In genomic region chr2:37421903-37422302, GRCm38 (mm10) we compare ENCODE assay signal across 8 mouse cellular contexts. TPM values are rescaled to one million over a fixed set of nuclear protein-coding genes. Genes with fewer than 3 reads are reported as not detected.
A peak's percentile ranks its signal among the peaks of the same experiment; 100 is the strongest.
DNase-seq lines count a peak whose midpoint lies in the region; ATAC-seq and TF ChIP-seq lines count a peak whose summit lies in the region.

No protein-coding gene starts in this region.

- H3K4me3 ChIP-seq in lung, embryonic 15.5 days: peak overlapping the region; percentile 100
- peak overlapping the region; percentile 72 for H3K4me3 ChIP-seq in embryonic facial prominence, embryonic 15.5 days (replicated peaks)
- peak overlapping the region; percentile 100 for H3K4me3 ChIP-seq in intestine, postnatal 0 days (ENCODE audit: low read depth, low read length)
- H3K4me3 ChIP-seq in neural tube, embryonic 15.5 days (replicated peaks): peak overlapping the region; percentile 98

- 3% methylated on average over 3 of the region's 3 CpGs for whole genome bisulfite sequencing in lung, embryonic 15.5 days
- WGBS in embryonic facial prominence, embryonic 15.5 days: 4% methylated on average over 3 of the region's 3 CpGs
- 2% methylated on average over 3 of the region's 3 CpGs for WGBS in intestine, postnatal 0 days
- 10% methylated on average over 3 of the region's 3 CpGs for WGBS in neural tube, embryonic 15.5 days

- no peaks in the 10 kb centered on the region for H3K36me3 ChIP-seq in lung, embryonic 15.5 days
- H3K36me3 ChIP-seq in embryonic facial prominence, embryonic 15.5 days: no peaks in the 10 kb centered on the region; the same call in 1 of the 2 replicates
- no peaks in the 10 kb centered on the region for H3K36me3 ChIP-seq in intestine, postnatal 0 days (ENCODE audit: control insufficient read depth, insufficient read depth)
- H3K36me3 ChIP-seq in neural tube, embryonic 15.5 days: no peaks in the 10 kb centered on the region

- no peaks in the 10 kb centered on the region for H3K9me3 ChIP-seq in lung, embryonic 15.5 days
- H3K9me3 ChIP-seq in embryonic facial prominence, embryonic 15.5 days (replicated peaks): no peaks in the 10 kb centered on the region
- H3K9me3 ChIP-seq in intestine, postnatal 0 days (ENCODE audit: control insufficient read depth): no peaks in the 10 kb centered on the region
- H3K9me3 ChIP-seq in neural tube, embryonic 15.5 days (replicated peaks): no peaks in the 10 kb centered on the region

- peaks cover 11% of the 10 kb centered on the region for H3K4me1 ChIP-seq in lung, embryonic 15.5 days
- H3K4me1 ChIP-seq in embryonic facial prominence, embryonic 15.5 days: peaks cover 4% of the 10 kb centered on the region; the same call in 1 of the 2 replicates
- no peaks in the 10 kb centered on the region for H3K4me1 ChIP-seq in intestine, postnatal 0 days (replicated peaks; ENCODE audit: control insufficient read depth, insufficient read depth, low read length)
- peaks cover 17% of the 10 kb centered on the region for H3K4me1 ChIP-seq in neural tube, embryonic 15.5 days

- H3K4me2 ChIP-seq in lung, embryonic 15.5 days: peak overlapping the region; percentile 72
- peak overlapping the region; percentile 52 for H3K4me2 ChIP-seq in embryonic facial prominence, embryonic 15.5 days (replicated peaks)
- H3K4me2 ChIP-seq in intestine, postnatal 0 days (replicated peaks; ENCODE audit: low read depth): peak overlapping the region; percentile 77
- peak overlapping the region; percentile 74 for H3K4me2 ChIP-seq in neural tube, embryonic 15.5 days

- no peak for TF ChIP-seq CTCF in intestine, postnatal 0 days (IDR thresholded peaks at IDR 0.05; ENCODE audit: low read depth)

- no peaks in the 10 kb centered on the region for H3K27me3 ChIP-seq in lung, embryonic 15.5 days
- H3K27me3 ChIP-seq in embryonic facial prominence, embryonic 15.5 days: no peaks in the 10 kb centered on the region
- no peaks in the 10 kb centered on the region for H3K27me3 ChIP-seq in intestine, postnatal 0 days (replicated peaks; ENCODE audit: control insufficient read depth, insufficient read depth, low read length)
- H3K27me3 ChIP-seq in neural tube, embryonic 15.5 days (replicated peaks): no peaks in the 10 kb centered on the region

- DNase-seq in lung, postnatal 10 days: no peak
- no peak for DNase-seq in layer of hippocampus, adult 9-10 months (ENCODE audit: low spot score)
- DNase-seq in urinary bladder, postnatal 25 days (ENCODE audit: low spot score): no peak
- no peak for DNase-seq in gastrocnemius, adult 8-10 months (ENCODE audit: low spot score in 2 of 2)

- peak overlapping the region; percentile 97 for H3K27ac ChIP-seq in lung, embryonic 15.5 days
- H3K27ac ChIP-seq in embryonic facial prominence, embryonic 15.5 days (replicated peaks): peak overlapping the region; percentile 93
- H3K27ac ChIP-seq in intestine, postnatal 0 days (ENCODE audit: low read depth, low read length): peak overlapping the region; percentile 99
- peak overlapping the region; percentile 98 for H3K27ac ChIP-seq in neural tube, embryonic 15.5 days (replicated peaks)

- H3K9ac ChIP-seq in lung, embryonic 15.5 days: peak overlapping the region; percentile 99
- H3K9ac ChIP-seq in embryonic facial prominence, embryonic 15.5 days: peak overlapping the region; percentile 90
- peak overlapping the region; percentile 99 for H3K9ac ChIP-seq in intestine, postnatal 0 days (ENCODE audit: low read depth, low read length)
- H3K9ac ChIP-seq in neural tube, embryonic 15.5 days (replicated peaks): peak overlapping the region; percentile 100

- no peak for ATAC-seq in lung, embryonic 15.5 days (ENCODE audit: borderline replicate concordance, extremely low read depth, low FRiP score, low TSS enrichment)
- ATAC-seq in embryonic facial prominence, embryonic 15.5 days (ENCODE audit: insufficient number of reproducible peaks, low FRiP score, low TSS enrichment, low read depth): no peak
- no peak for ATAC-seq in intestine, postnatal 0 days
- ATAC-seq in neural tube, embryonic 15.5 days (ENCODE audit: low FRiP score): no peak

RNA-seq across cellular contexts. Expression of gene Rc3h2, which starts 0.8 kb away (rescaled TPM):
- 12.0 and 13.8 TPM in 2 replicates for polyA plus RNA-seq in lung, embryonic 15.5 days (2015; fragmentation: Nextera tagmentation; extraction: Ambion mirVana)
- polyA plus RNA-seq in embryonic facial prominence, embryonic 15.5 days (2015; fragmentation: Nextera tagmentation; extraction: Ambion mirVana): 14.4 and 15.0 TPM in 2 replicates
- polyA plus RNA-seq in intestine, postnatal 0 days (2015; fragmentation: Nextera tagmentation; extraction: Ambion mirVana): 7.0 and 7.8 TPM in 2 replicates
- 18.1 and 19.0 TPM in 2 replicates for polyA plus RNA-seq in neural tube, embryonic 15.5 days (2015; fragmentation: Nextera tagmentation; extraction: Ambion mirVana)
- total RNA-seq in gastrocnemius, adult 8-10 months (2022): 10 to 100 TPM; 32.4 to 67.5 (median 43.8) TPM

RNA-seq across cellular contexts. Expression of gene Zbtb26, which starts 21.0 kb away (rescaled TPM):
- 6.8 TPM in 2 replicates for polyA plus RNA-seq in lung, embryonic 15.5 days (2015; fragmentation: Nextera tagmentation; extraction: Ambion mirVana)
- polyA plus RNA-seq in embryonic facial prominence, embryonic 15.5 days (2015; fragmentation: Nextera tagmentation; extraction: Ambion mirVana): 6.3 and 6.7 TPM in 2 replicates
- 1.6 and 1.8 TPM in 2 replicates for polyA plus RNA-seq in intestine, postnatal 0 days (2015; fragmentation: Nextera tagmentation; extraction: Ambion mirVana)
- 6.7 and 7.1 TPM in 2 replicates for polyA plus RNA-seq in neural tube, embryonic 15.5 days (2015; fragmentation: Nextera tagmentation; extraction: Ambion mirVana)
- total RNA-seq in gastrocnemius, adult 8-10 months (2022): 1 to 10 TPM; 3.3 to 5.3 (median 4.2) TPM

RNA-seq across cellular contexts. Expression of gene Zbtb6, which starts 21.1 kb away (rescaled TPM):
- polyA plus RNA-seq in lung, embryonic 15.5 days (2015; fragmentation: Nextera tagmentation; extraction: Ambion mirVana): 6.0 and 6.6 TPM in 2 replicates
- polyA plus RNA-seq in embryonic facial prominence, embryonic 15.5 days (2015; fragmentation: Nextera tagmentation; extraction: Ambion mirVana): 7.7 and 9.1 TPM in 2 replicates
- polyA plus RNA-seq in intestine, postnatal 0 days (2015; fragmentation: Nextera tagmentation; extraction: Ambion mirVana): 3.3 and 4.0 TPM in 2 replicates
- polyA plus RNA-seq in neural tube, embryonic 15.5 days (2015; fragmentation: Nextera tagmentation; extraction: Ambion mirVana): 12.4 and 14.0 TPM in 2 replicates
- 1 to 10 TPM; 2.3 to 3.8 (median 3.5) TPM for total RNA-seq in gastrocnemius, adult 8-10 months (2022)

RNA-seq across cellular contexts. Expression of gene Rabgap1, which starts 21.2 kb away (rescaled TPM):
- polyA plus RNA-seq in lung, embryonic 15.5 days (2015; fragmentation: Nextera tagmentation; extraction: Ambion mirVana): 38.2 and 42.9 TPM in 2 replicates
- 46.5 and 46.8 TPM in 2 replicates for polyA plus RNA-seq in embryonic facial prominence, embryonic 15.5 days (2015; fragmentation: Nextera tagmentation; extraction: Ambion mirVana)
- polyA plus RNA-seq in intestine, postnatal 0 days (2015; fragmentation: Nextera tagmentation; extraction: Ambion mirVana): 14.1 and 15.6 TPM in 2 replicates
- 49.4 and 51.1 TPM in 2 replicates for polyA plus RNA-seq in neural tube, embryonic 15.5 days (2015; fragmentation: Nextera tagmentation; extraction: Ambion mirVana)
- total RNA-seq in gastrocnemius, adult 8-10 months (2022): 10 to 100 TPM; 29.6 to 34.5 (median 31.0) TPM
